Mouse (Mus musculus): ENCODE data around the gene Guca2b.

GRCm38 (mm10) chr4:119657011-119657410, 1.7 kb downstream of the Guca2b start:
- no peak for TF ChIP-seq POLR2A (IDR thresholded peaks at IDR 0.05; ENCODE audit: insufficient read depth, low read depth, low read length)
- TF ChIP-seq CTCF (IDR thresholded peaks at IDR 0.05; ENCODE audit: insufficient read depth, low read depth, low read length) = no peak

Data from olfactory bulb, adult 2 months (tissue).